Mouse (Mus musculus): ENCODE measurements around the gene Pi4ka. TPM values are rescaled to one million over a fixed set of nuclear protein-coding genes. Genes with fewer than 3 reads are reported as not detected.

Gene Pi4ka
- polyA plus RNA-seq, 1 experiment = 265 TPM

DNA sequence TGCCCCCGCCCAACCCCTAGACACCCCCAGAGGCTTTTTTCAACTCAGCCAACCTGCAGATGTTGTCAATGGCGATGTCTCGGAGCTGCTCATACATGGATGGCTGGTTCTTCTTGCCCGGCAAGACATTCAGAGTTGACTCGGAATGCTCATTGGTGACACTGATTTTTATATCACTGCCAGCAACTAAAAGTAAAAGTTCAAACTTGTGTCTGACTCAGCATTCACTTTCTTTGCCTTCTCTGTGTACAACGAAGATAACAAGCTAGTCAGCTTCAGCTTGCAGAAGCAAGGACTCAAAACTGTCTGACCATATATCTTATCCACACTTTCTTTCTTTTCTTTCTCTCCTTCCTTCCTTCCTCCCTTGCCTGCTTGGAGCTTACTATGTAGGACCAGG, 50.1 kb downstream of the Pi4ka start:
- TF ChIP-seq POLR2A (IDR thresholded peaks at IDR 0.05; ENCODE audit: borderline replicate concordance, insufficient read depth, low read length) (no peak), CTCF (IDR thresholded peaks at IDR 0.05; ENCODE audit: borderline replicate concordance, insufficient read depth, low read depth, low read length) (no peak)
- Histone ChIP-seq H3K4me3 (replicated peaks; ENCODE audit: insufficient read depth, low read depth, low read length) (no peak overlapping the region), H3K27ac (ENCODE audit: insufficient read depth, low read length) (no peak overlapping the region), H3K27me3 (ENCODE audit: control insufficient read depth, insufficient read depth, low read length) (no peaks in the 10 kb centered on the region), H3K4me1 (ENCODE audit: control insufficient read depth, insufficient read depth, low read length) (no peaks in the 10 kb centered on the region)
- WGBS = 83% methylated on average over 6 of the region's 6 CpGs
- DNase-seq = no peak

GRCm38 (mm10) chr16:17346766-17347165, 59.3 kb downstream of the Pi4ka start:
- DNase-seq = no peak
- Histone ChIP-seq H3K4me3 (replicated peaks; ENCODE audit: insufficient read depth, low read depth, low read length) (no peak overlapping the region), H3K27me3 (ENCODE audit: control insufficient read depth, insufficient read depth, low read length) (no peaks in the 10 kb centered on the region), H3K27ac (ENCODE audit: insufficient read depth, low read length) (no peak overlapping the region), H3K4me1 (ENCODE audit: control insufficient read depth, insufficient read depth, low read length) (no peaks in the 10 kb centered on the region)
- TF ChIP-seq POLR2A (IDR thresholded peaks at IDR 0.05; ENCODE audit: borderline replicate concordance, insufficient read depth, low read length) = no peak
- TF ChIP-seq CTCF (IDR thresholded peaks at IDR 0.05; ENCODE audit: borderline replicate concordance, insufficient read depth, low read depth, low read length) = no peak
- WGBS = 91% methylated on average over 1 of the region's 1 CpGs

- WGBS = 89% methylated on average over 2 of the region's 2 CpGs
- DNase-seq = no peak
- H3K4me3 ChIP-seq (replicated peaks; ENCODE audit: insufficient read depth, low read depth, low read length) = no peak overlapping the region
- H3K4me1 ChIP-seq (ENCODE audit: control insufficient read depth, insufficient read depth, low read length) = no peaks in the 10 kb centered on the region
- no peak for TF ChIP-seq CTCF (IDR thresholded peaks at IDR 0.05; ENCODE audit: borderline replicate concordance, insufficient read depth, low read depth, low read length)
- TF ChIP-seq POLR2A (IDR thresholded peaks at IDR 0.05; ENCODE audit: borderline replicate concordance, insufficient read depth, low read length) = no peak
- no peak overlapping the region for H3K27ac ChIP-seq (ENCODE audit: insufficient read depth, low read length)
- no peaks in the 10 kb centered on the region for H3K27me3 ChIP-seq (ENCODE audit: control insufficient read depth, insufficient read depth, low read length)
These were observed 60.3 kb downstream of the Pi4ka start for GRCm38 (mm10) chr16:17345813-17346155.

DNA sequence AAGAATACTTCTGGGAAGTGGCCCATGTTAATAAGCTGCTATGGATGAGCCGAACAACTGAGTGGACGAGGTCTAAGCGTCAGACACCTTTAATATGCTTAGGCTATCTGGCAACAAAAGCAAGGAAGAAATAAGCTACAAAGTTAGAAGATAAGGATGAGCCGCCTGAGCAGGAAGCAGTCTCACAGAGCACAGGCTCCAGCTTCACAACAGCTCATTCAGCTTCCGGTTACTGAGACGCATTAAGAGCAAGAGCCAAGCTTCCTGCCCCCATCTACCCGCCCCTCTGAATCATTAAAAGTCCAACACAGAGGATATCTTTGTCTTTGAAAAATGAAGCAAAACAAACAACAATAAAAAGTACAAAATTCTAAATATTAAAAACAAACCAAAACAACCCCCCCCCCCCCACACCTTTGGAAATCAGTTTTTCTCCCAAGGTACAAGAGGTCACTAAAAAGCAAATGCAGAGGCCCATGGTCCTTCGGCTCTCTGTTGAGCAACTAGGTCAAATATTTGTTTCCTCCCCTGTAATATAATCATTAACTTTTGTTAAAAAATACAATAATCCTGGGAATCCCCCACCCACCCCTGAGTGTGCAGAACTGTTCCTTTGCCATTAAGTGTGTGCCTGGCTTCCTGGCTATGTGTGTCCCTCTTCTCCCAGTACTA, 60.8 kb downstream of the Pi4ka start:
- 90% methylated on average over 8 of the region's 8 CpGs for WGBS
- H3K4me3 ChIP-seq (replicated peaks; ENCODE audit: insufficient read depth, low read depth, low read length) = no peak overlapping the region
- TF ChIP-seq POLR2A (IDR thresholded peaks at IDR 0.05; ENCODE audit: borderline replicate concordance, insufficient read depth, low read length) (no peak), CTCF (IDR thresholded peaks at IDR 0.05; ENCODE audit: borderline replicate concordance, insufficient read depth, low read depth, low read length) (no peak)
- no peak for DNase-seq
- H3K27ac ChIP-seq (ENCODE audit: insufficient read depth, low read length) = no peak overlapping the region
- H3K4me1 ChIP-seq (ENCODE audit: control insufficient read depth, insufficient read depth, low read length) = no peaks in the 10 kb centered on the region
- H3K27me3 ChIP-seq (ENCODE audit: control insufficient read depth, insufficient read depth, low read length) = no peaks in the 10 kb centered on the region

DNA sequence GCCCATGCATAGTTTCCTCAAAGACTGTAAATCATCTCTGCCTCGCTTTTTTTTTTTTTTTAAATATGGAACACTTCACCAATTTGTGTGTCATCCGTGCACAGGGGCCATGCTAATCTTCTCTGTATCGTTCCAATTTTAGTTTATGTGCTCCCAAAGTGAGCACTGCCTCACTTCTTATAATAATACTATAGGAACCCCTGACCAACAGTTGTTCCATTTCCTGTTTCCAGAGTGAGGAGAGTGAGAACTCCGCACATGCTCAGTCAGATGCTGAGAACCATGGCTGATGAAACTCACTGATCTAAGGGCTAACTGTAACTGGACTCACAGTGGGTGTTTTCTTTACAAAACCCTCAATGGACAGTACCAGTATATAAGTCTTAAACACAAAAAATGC, 64.3 kb downstream of the Pi4ka start:
- WGBS = 96% methylated on average over 4 of the region's 4 CpGs
- no peaks in the 10 kb centered on the region for H3K4me1 ChIP-seq (ENCODE audit: control insufficient read depth, insufficient read depth, low read length)
- H3K4me3 ChIP-seq (replicated peaks; ENCODE audit: insufficient read depth, low read depth, low read length) = no peak overlapping the region
- DNase-seq = no peak
- TF ChIP-seq CTCF (IDR thresholded peaks at IDR 0.05; ENCODE audit: borderline replicate concordance, insufficient read depth, low read depth, low read length) (no peak), POLR2A (IDR thresholded peaks at IDR 0.05; ENCODE audit: borderline replicate concordance, insufficient read depth, low read length) (no peak)
- no peak overlapping the region for H3K27ac ChIP-seq (ENCODE audit: insufficient read depth, low read length)
- no peaks in the 10 kb centered on the region for H3K27me3 ChIP-seq (ENCODE audit: control insufficient read depth, insufficient read depth, low read length)

DNA sequence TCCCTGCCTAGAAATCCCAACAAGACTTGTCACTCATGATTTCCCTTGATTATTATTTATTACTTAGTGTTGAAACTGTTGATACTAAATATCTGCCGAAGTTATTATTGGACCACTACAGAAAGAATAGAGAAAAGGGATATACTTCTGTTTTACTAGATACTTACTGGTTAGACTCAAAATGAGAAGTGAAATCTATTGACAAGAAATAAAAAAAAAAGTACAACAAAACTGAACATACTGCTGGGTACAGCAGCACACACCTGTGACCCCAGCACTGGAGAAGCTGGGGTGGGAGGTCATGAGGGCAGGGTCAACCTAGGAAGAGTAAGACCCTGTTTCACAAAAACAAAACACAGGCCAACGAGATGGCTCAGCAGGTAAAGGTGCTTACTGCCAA, 65.4 kb downstream of the Pi4ka start:
- DNase-seq = no peak
- TF ChIP-seq POLR2A (IDR thresholded peaks at IDR 0.05; ENCODE audit: borderline replicate concordance, insufficient read depth, low read length) (no peak), CTCF (IDR thresholded peaks at IDR 0.05; ENCODE audit: borderline replicate concordance, insufficient read depth, low read depth, low read length) (no peak)
- H3K27ac ChIP-seq (ENCODE audit: insufficient read depth, low read length) = no peak overlapping the region
- 83% methylated on average over 2 of the region's 2 CpGs for WGBS
- no peak overlapping the region for H3K4me3 ChIP-seq (replicated peaks; ENCODE audit: insufficient read depth, low read depth, low read length)
- H3K27me3 ChIP-seq (ENCODE audit: control insufficient read depth, insufficient read depth, low read length) = no peaks in the 10 kb centered on the region
- no peaks in the 10 kb centered on the region for H3K4me1 ChIP-seq (ENCODE audit: control insufficient read depth, insufficient read depth, low read length)

- WGBS = 81% methylated on average over 7 of the region's 7 CpGs
- no peak for DNase-seq
- no peaks in the 10 kb centered on the region for H3K4me1 ChIP-seq (ENCODE audit: control insufficient read depth, insufficient read depth, low read length)
These were observed 66.4 kb downstream of the Pi4ka start for GRCm38 (mm10) chr16:17339701-17340100.

DNA sequence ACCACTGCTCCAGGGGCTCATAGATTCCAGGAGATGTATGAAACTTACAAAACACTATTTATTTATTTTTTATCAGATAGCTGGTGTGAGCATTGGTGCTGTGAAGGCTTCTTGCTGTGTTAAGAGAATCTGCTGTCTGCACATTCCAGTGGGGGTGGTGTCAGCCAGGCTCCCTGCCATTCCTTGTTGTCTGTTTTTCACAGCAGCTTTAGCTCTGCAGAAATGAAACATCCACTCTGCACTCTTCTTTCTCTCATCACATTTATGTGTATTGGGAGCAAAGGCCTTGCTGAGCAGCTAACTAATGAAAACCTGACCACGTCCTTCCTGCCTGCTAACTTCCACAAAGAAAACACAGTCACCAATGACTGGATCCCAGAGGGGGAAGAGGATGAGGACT, 70.0 kb downstream of the Pi4ka start:
- H3K4me1 ChIP-seq (ENCODE audit: control insufficient read depth, insufficient read depth, low read length) = no peaks in the 10 kb centered on the region
- 86% methylated on average over 1 of the region's 1 CpGs for WGBS

More at GRCm38 (mm10) chr16:17339701-17340100, 66.4 kb downstream of the Pi4ka start:
- no peak for TF ChIP-seq POLR2A (IDR thresholded peaks at IDR 0.05; ENCODE audit: borderline replicate concordance, insufficient read depth, low read length)
- TF ChIP-seq CTCF (IDR thresholded peaks at IDR 0.05; ENCODE audit: borderline replicate concordance, insufficient read depth, low read depth, low read length) = no peak
- Histone ChIP-seq H3K27me3 (ENCODE audit: control insufficient read depth, insufficient read depth, low read length) (no peaks in the 10 kb centered on the region), H3K4me3 (replicated peaks; ENCODE audit: insufficient read depth, low read depth, low read length) (no peak overlapping the region), H3K27ac (ENCODE audit: insufficient read depth, low read length) (no peak overlapping the region)

More for the DNA sequence above, 70.0 kb downstream of the Pi4ka start:
- H3K27me3 ChIP-seq (ENCODE audit: control insufficient read depth, insufficient read depth, low read length) = no peaks in the 10 kb centered on the region
- DNase-seq = no peak
- H3K4me3 ChIP-seq (replicated peaks; ENCODE audit: insufficient read depth, low read depth, low read length) = no peak overlapping the region
- no peak overlapping the region for H3K27ac ChIP-seq (ENCODE audit: insufficient read depth, low read length)
- TF ChIP-seq POLR2A (IDR thresholded peaks at IDR 0.05; ENCODE audit: borderline replicate concordance, insufficient read depth, low read length) (no peak), CTCF (IDR thresholded peaks at IDR 0.05; ENCODE audit: borderline replicate concordance, insufficient read depth, low read depth, low read length) (no peak)

Data from cerebellum, adult 2 months (tissue).